Mouse (Mus musculus): Measurements from ENCODE around the gene Ghitm. TPM values are rescaled to one million over a fixed set of nuclear protein-coding genes. Genes with fewer than 3 reads are reported as not detected.

Ghitm gene
- polyA plus RNA-seq, 1 experiment from 2014 or later = 202 TPM

GRCm38 (mm10) chr14:37097956-37098530, 37.0 kb downstream of the Ghitm start, which contains the start of gene Cdhr1:
Gene Cdhr1, minus strand, starts transcription at chr14:37098347.
- Histone ChIP-seq H3K36me3 (no peaks in the 10 kb centered on the region), H3K4me1 (replicated peaks) (peaks cover 11% of the 10 kb centered on the region), H3K27me3 (peaks cover 26% of the 10 kb centered on the region), H3K9ac (peak within 1 kb of the TSS; percentile 71), H3K27ac (replicated peaks) (no peak within 1 kb of the TSS), H3K4me2 (peak within 1 kb of the TSS; percentile 72), H3K9me3 (no peaks in the 10 kb centered on the region), H3K4me3 (peak within 1 kb of the TSS; percentile 41)
- under 1% methylated on average over 30 of the region's 30 CpGs for WGBS
- ATAC-seq (ENCODE audit: low read depth) = peak; percentile 74

GRCm38 (mm10) chr14:37095556-37095955, 39.5 kb downstream of the Ghitm start:
- no peak overlapping the region for H3K4me2 ChIP-seq
- H3K36me3 ChIP-seq = no peaks in the 10 kb centered on the region
- peaks cover 26% of the 10 kb centered on the region for H3K27me3 ChIP-seq
- no peaks in the 10 kb centered on the region for H3K9me3 ChIP-seq
- 89% methylated on average over 4 of the region's 4 CpGs for WGBS
- no peak overlapping the region for H3K9ac ChIP-seq
- no peak overlapping the region for H3K27ac ChIP-seq (replicated peaks)
- no peak for ATAC-seq (ENCODE audit: low read depth)
- H3K4me1 ChIP-seq (replicated peaks) = peaks cover 11% of the 10 kb centered on the region
- H3K4me3 ChIP-seq = no peak overlapping the region

GRCm38 (mm10) chr14:37094436-37094835, 40.6 kb downstream of the Ghitm start:
- Histone ChIP-seq H3K4me1 (replicated peaks) (peaks cover 11% of the 10 kb centered on the region), H3K27ac (replicated peaks) (no peak overlapping the region), H3K4me3 (no peak overlapping the region), H3K9ac (no peak overlapping the region), H3K4me2 (no peak overlapping the region), H3K27me3 (peaks cover 25% of the 10 kb centered on the region), H3K36me3 (no peaks in the 10 kb centered on the region), H3K9me3 (no peaks in the 10 kb centered on the region)
- 63% methylated on average over 6 of the region's 6 CpGs for WGBS
- no peak for ATAC-seq (ENCODE audit: low read depth)

- Histone ChIP-seq H3K9ac (no peak overlapping the region), H3K27me3 (no peaks in the 10 kb centered on the region), H3K4me3 (no peak overlapping the region), H3K4me1 (replicated peaks) (no peaks in the 10 kb centered on the region), H3K9me3 (no peaks in the 10 kb centered on the region), H3K36me3 (no peaks in the 10 kb centered on the region), H3K27ac (replicated peaks) (no peak overlapping the region), H3K4me2 (no peak overlapping the region)
- ATAC-seq (ENCODE audit: low read depth) = no peak
- 45% methylated on average over 4 of the region's 4 CpGs for WGBS
Measured at GRCm38 (mm10) chr14:37083755-37084154, 51.3 kb downstream of the Ghitm start.

- H3K4me2 ChIP-seq = no peak overlapping the region
- H3K4me1 ChIP-seq (replicated peaks) = no peaks in the 10 kb centered on the region
- no peak overlapping the region for H3K9ac ChIP-seq
- no peak overlapping the region for H3K4me3 ChIP-seq
- no peak for ATAC-seq (ENCODE audit: low read depth)
- no peaks in the 10 kb centered on the region for H3K27me3 ChIP-seq
- no peaks in the 10 kb centered on the region for H3K9me3 ChIP-seq
- H3K27ac ChIP-seq (replicated peaks) = no peak overlapping the region
- no peaks in the 10 kb centered on the region for H3K36me3 ChIP-seq
- WGBS = 91% methylated on average over 1 of the region's 1 CpGs
Measured at GRCm38 (mm10) chr14:37080724-37081123, 54.3 kb downstream of the Ghitm start.

Other genes starting within 250 kb of the Ghitm start
- gene Ccser2, start 166.5 kb downstream of the Ghitm start, polyA plus RNA-seq (2015; fragmentation: Nextera tagmentation; extraction: Ambion mirVana) = 99.8 and 100 TPM in 2 replicates
- not detected in 2 replicates for gene Rgr, start 86.3 kb downstream of the Ghitm start, polyA plus RNA-seq (2015; fragmentation: Nextera tagmentation; extraction: Ambion mirVana)
- gene Lrit1, start 80.4 kb downstream of the Ghitm start, polyA plus RNA-seq (2015; fragmentation: Nextera tagmentation; extraction: Ambion mirVana) = not detected in 2 replicates
- not detected in 2 replicates for gene Lrit2, start 67.3 kb downstream of the Ghitm start, polyA plus RNA-seq (2015; fragmentation: Nextera tagmentation; extraction: Ambion mirVana)
- gene Cdhr1, start 36.9 kb downstream of the Ghitm start, polyA plus RNA-seq (2015; fragmentation: Nextera tagmentation; extraction: Ambion mirVana) = 5.0 and 5.5 TPM in 2 replicates
- 0.36 TPM in 1 of 2 replicates, not detected in the other for gene 2610528A11Rik, start 21.2 kb downstream of the Ghitm start, polyA plus RNA-seq (2015; fragmentation: Nextera tagmentation; extraction: Ambion mirVana)

Measured in neural tube, embryonic 13.5 days (tissue).